Mouse (Mus musculus): Measurements from ENCODE around the gene Rsph1. TPM values are rescaled to one million over a fixed set of nuclear protein-coding genes. Genes with fewer than 3 reads are reported as not detected.
"Not testable (repeated sequence)": the region's sequence is repeated elsewhere in the genome, so short reads cannot be mapped to it uniquely, and the experiment has no call there.

Gene Rsph1
- polyA plus RNA-seq, 1 experiment: 0.51 TPM

DNA sequence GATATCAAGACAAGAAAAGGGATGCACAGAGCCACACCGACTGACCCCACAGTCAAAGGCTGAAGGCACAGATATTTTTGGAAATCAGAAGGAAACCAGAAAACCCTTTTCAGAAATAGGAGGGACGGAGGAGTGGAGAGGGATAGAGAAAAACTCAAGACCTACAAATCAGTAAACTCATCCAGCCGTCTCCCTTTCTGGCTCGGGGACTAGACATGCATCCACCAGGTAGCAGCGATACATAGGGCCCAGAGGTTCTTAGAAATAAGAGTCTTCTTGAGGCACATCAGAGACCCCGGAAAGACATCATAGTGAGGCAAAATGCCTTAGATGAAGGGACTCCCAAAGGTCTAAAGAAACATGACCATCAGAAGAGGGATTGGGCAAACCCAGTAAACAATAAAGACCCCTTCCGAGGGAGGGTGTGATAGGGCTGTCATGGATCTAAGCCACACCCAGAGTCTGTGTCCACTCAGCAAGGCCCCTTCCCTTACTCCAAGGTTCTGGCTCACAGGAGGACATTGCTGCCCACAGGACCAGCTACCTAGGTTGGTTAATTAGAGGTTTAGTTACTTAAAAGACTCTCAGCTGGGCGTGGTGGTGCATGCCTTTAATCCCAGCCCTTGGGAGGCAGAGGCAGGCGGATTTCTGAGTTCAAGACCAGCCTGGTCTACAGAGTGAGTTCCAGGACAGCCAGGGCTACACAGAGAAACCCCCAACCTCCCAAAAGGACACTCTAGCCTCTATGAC, 4.6 kb downstream of the Rsph1 start:
- no peak overlapping the region for H3K27ac ChIP-seq (ENCODE audit: control insufficient read depth, insufficient read depth, low read length)
- peaks cover 20% of the 10 kb centered on the region for H3K4me1 ChIP-seq (replicated peaks; ENCODE audit: control insufficient read depth, insufficient read depth, low read length)
- WGBS: 93% methylated on average over 9 of the region's 9 CpGs
- H3K4me3 ChIP-seq (ENCODE audit: control insufficient read depth, insufficient read depth, low read length): no peak overlapping the region
- TF ChIP-seq CTCF (IDR thresholded peaks at IDR 0.05; ENCODE audit: borderline replicate concordance, control insufficient read depth, extremely low read depth, insufficient read depth, low read length, poor library complexity) (no peak), POLR2A (IDR thresholded peaks at IDR 0.05; ENCODE audit: control insufficient read depth, extremely low read depth, insufficient read depth, low read length, poor library complexity) (no peak)
- H3K36me3 ChIP-seq (ENCODE audit: control insufficient read depth, insufficient read depth, low read length): no peaks in the 10 kb centered on the region
- no peaks in the 10 kb centered on the region for H3K27me3 ChIP-seq (ENCODE audit: control insufficient read depth, insufficient read depth, low read length)
- no peak for DNase-seq

DNA sequence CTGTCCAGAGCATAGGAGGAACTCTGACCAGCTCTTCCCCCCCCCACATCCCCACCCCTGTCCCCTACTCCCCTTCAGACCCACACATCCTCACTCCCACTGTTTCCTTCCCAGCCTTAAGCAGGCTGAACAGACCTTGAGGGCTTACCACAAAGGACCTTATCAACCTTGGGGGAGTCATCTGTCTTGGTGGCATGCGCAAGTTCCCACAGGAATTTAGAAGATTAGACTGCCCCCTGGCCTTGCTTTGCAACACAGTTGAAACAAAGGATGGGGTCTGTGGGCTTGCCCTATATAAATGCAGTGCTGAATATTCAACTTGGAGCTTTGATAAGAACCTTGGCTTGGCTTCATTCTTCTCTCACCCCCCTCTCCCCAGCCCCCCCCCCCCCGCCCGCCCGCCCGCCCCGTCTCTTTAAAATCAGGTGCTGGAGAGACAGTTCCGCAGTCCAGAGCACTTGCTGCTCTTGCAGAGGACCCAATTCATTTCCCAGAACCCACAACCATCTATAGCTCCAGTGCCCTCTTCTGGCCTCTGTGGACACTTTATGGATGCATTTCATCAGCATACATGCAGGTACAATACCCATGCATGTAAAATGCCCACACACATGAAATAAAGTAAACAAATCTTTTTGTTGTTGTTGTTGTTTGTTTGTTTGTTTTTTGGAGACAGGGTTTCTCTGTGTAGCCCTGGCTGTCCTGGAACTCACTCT, 5.9 kb downstream of the Rsph1 start:
- no peaks in the 10 kb centered on the region for H3K36me3 ChIP-seq (ENCODE audit: control insufficient read depth, insufficient read depth, low read length)
- DNase-seq: no peak
- TF ChIP-seq POLR2A (IDR thresholded peaks at IDR 0.05; ENCODE audit: control insufficient read depth, extremely low read depth, insufficient read depth, low read length, poor library complexity) (no peak), CTCF (IDR thresholded peaks at IDR 0.05; ENCODE audit: borderline replicate concordance, control insufficient read depth, extremely low read depth, insufficient read depth, low read length, poor library complexity) (no peak)
- H3K27me3 ChIP-seq (ENCODE audit: control insufficient read depth, insufficient read depth, low read length): no peaks in the 10 kb centered on the region
- peaks cover 12% of the 10 kb centered on the region for H3K4me1 ChIP-seq (replicated peaks; ENCODE audit: control insufficient read depth, insufficient read depth, low read length)
- H3K27ac ChIP-seq (ENCODE audit: control insufficient read depth, insufficient read depth, low read length): no peak overlapping the region
- no peak overlapping the region for H3K4me3 ChIP-seq (ENCODE audit: control insufficient read depth, insufficient read depth, low read length)
- 66% methylated on average over 7 of the region's 7 CpGs for WGBS

DNA sequence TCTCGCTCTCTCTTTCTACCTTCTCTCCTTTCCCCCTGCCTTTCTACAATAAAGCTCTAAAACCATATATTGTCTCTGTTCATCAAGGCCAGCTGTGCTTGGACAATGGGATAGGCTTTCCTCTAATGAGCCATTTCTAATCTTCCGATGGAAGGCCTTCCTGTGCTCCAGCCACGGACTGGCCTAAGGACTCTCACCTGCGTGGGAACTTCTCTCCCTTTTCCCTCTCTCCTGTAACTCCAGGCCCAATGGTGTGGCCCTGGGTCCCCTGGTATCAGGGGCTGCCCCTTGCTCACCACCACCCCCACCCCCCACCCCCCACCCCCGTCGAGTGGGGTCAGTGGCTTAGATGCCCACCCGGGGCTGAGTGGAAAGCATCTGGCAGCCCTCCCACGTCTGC, 6.4 kb downstream of the Rsph1 start:
- not testable (repeated sequence) for H3K36me3 ChIP-seq (ENCODE audit: control insufficient read depth, insufficient read depth, low read length); H3K4me3 ChIP-seq (ENCODE audit: control insufficient read depth, insufficient read depth, low read length); H3K27ac ChIP-seq (ENCODE audit: control insufficient read depth, insufficient read depth, low read length); H3K27me3 ChIP-seq (ENCODE audit: control insufficient read depth, insufficient read depth, low read length); DNase-seq
- 89% methylated on average over 7 of the region's 8 CpGs for WGBS
- peaks cover 16% of the 10 kb centered on the region for H3K4me1 ChIP-seq (replicated peaks; ENCODE audit: control insufficient read depth, insufficient read depth, low read length)

DNA sequence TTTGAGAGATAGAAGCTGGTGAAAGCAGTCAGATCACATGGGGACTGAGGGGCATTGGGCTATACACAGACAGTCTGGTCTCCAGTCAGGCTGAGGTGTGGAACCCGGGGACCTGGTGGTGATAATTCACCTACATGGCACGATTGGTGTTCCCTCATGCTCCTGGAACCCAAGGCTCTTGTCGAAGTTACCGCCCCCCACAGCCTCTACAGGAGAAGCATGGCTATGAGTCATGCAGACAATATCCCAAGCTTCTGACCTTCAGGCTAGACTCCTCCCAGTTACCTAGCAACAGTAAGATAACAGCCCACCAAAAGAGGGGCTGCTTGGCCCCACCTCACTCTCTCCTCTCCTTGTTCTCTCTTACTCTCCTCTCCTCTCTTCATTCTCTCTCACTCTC, 6.9 kb downstream of the Rsph1 start:
- Histone ChIP-seq H3K4me3 (ENCODE audit: control insufficient read depth, insufficient read depth, low read length) (no peak overlapping the region), H3K36me3 (ENCODE audit: control insufficient read depth, insufficient read depth, low read length) (no peaks in the 10 kb centered on the region), H3K4me1 (replicated peaks; ENCODE audit: control insufficient read depth, insufficient read depth, low read length) (peaks cover 18% of the 10 kb centered on the region), H3K27me3 (ENCODE audit: control insufficient read depth, insufficient read depth, low read length) (no peaks in the 10 kb centered on the region), H3K27ac (ENCODE audit: control insufficient read depth, insufficient read depth, low read length) (no peak overlapping the region)
- TF ChIP-seq POLR2A (IDR thresholded peaks at IDR 0.05; ENCODE audit: control insufficient read depth, extremely low read depth, insufficient read depth, low read length, poor library complexity): no peak
- no peak for TF ChIP-seq CTCF (IDR thresholded peaks at IDR 0.05; ENCODE audit: borderline replicate concordance, control insufficient read depth, extremely low read depth, insufficient read depth, low read length, poor library complexity)
- 96% methylated on average over 4 of the region's 4 CpGs for WGBS
- no peak for DNase-seq

GRCm38 (mm10) chr17:31269761-31270160, 7.4 kb downstream of the Rsph1 start:
- TF ChIP-seq CTCF (IDR thresholded peaks at IDR 0.05; ENCODE audit: borderline replicate concordance, control insufficient read depth, extremely low read depth, insufficient read depth, low read length, poor library complexity) (no peak), POLR2A (IDR thresholded peaks at IDR 0.05; ENCODE audit: control insufficient read depth, extremely low read depth, insufficient read depth, low read length, poor library complexity) (no peak)
- H3K36me3 ChIP-seq (ENCODE audit: control insufficient read depth, insufficient read depth, low read length): no peaks in the 10 kb centered on the region
- 93% methylated on average over 2 of the region's 2 CpGs for WGBS
- no peaks in the 10 kb centered on the region for H3K27me3 ChIP-seq (ENCODE audit: control insufficient read depth, insufficient read depth, low read length)
- H3K27ac ChIP-seq (ENCODE audit: control insufficient read depth, insufficient read depth, low read length): no peak overlapping the region
- DNase-seq: no peak
- H3K4me1 ChIP-seq (replicated peaks; ENCODE audit: control insufficient read depth, insufficient read depth, low read length): peaks cover 17% of the 10 kb centered on the region
- no peak overlapping the region for H3K4me3 ChIP-seq (ENCODE audit: control insufficient read depth, insufficient read depth, low read length)

- Histone ChIP-seq H3K36me3 (ENCODE audit: control insufficient read depth, insufficient read depth, low read length) (no peaks in the 10 kb centered on the region), H3K4me3 (ENCODE audit: control insufficient read depth, insufficient read depth, low read length) (no peak overlapping the region), H3K27ac (ENCODE audit: control insufficient read depth, insufficient read depth, low read length) (no peak overlapping the region), H3K4me1 (replicated peaks; ENCODE audit: control insufficient read depth, insufficient read depth, low read length) (peaks cover 22% of the 10 kb centered on the region), H3K27me3 (ENCODE audit: control insufficient read depth, insufficient read depth, low read length) (no peaks in the 10 kb centered on the region)
- TF ChIP-seq CTCF (IDR thresholded peaks at IDR 0.05; ENCODE audit: borderline replicate concordance, control insufficient read depth, extremely low read depth, insufficient read depth, low read length, poor library complexity): no peak
- no peak for TF ChIP-seq POLR2A (IDR thresholded peaks at IDR 0.05; ENCODE audit: control insufficient read depth, extremely low read depth, insufficient read depth, low read length, poor library complexity)
- 93% methylated on average over 1 of the region's 1 CpGs for WGBS
- DNase-seq: no peak
Measured at GRCm38 (mm10) chr17:31268016-31268415, 9.2 kb downstream of the Rsph1 start.

All from thymus, adult 2 months (tissue).